Mouse (Mus musculus) CH12.LX (cell line): ENCODE measurements around the gene Epb41. TPM values are rescaled to one million over a fixed set of nuclear protein-coding genes. Genes with fewer than 3 reads are reported as not detected.

Experiments
- DNase-seq: peaks from one replicate; pipeline ENCODE4 v3.0.0-alpha.2; 2013; ENCODE audit errors: extremely low read depth
- H3K27ac ChIP-seq: 2 replicates; pipeline ENCODE4 v1.5.1; 2012; ENCODE audit warnings: low read depth, mild to moderate bottlenecking, control low read depth, moderate library complexity; ENCODE audit not compliant: insufficient read depth
- H3K27me3 ChIP-seq: replicated peaks from 2 replicates; pipeline ENCODE3; 2012; ENCODE audit warnings: inconsistent platforms
- H3K36me3 ChIP-seq, 2 experiments: replicated peaks in 1 of 2; 2 replicates each; pipeline versions ENCODE3 to v1.6.1; 2012; ENCODE audit warnings: inconsistent platforms in 1 of 2, low read length in 1 of 2, mild to moderate bottlenecking in 1 of 2, mixed read lengths in 1 of 2, moderate library complexity in 1 of 2; ENCODE audit not compliant: control insufficient read depth in 1 of 2, insufficient read depth in 1 of 2
- H3K4me1 ChIP-seq, 2 experiments: 2 replicates each; pipeline ENCODE4 v1.6.1; 2012; ENCODE audit warnings: inconsistent platforms in 1 of 2, moderate library complexity in 1 of 2; ENCODE audit not compliant: insufficient read depth in 2 of 2, control insufficient read depth in 1 of 2
- H3K4me2 ChIP-seq: 2 replicates; pipeline ENCODE4 v1.6.1; 2012; ENCODE audit warnings: low read depth, mild to moderate bottlenecking, control low read depth; ENCODE audit not compliant: poor library complexity, insufficient read depth, severe bottlenecking
- H3K4me3 ChIP-seq, 3 experiments: fragments of 150-350 bp in 1 of 3; sonication (generic) in 1 of 3; replicated peaks in 1 of 3; 2 replicates each; pipeline versions ENCODE3 to v1.5.1; 2011 to 2012; ENCODE audit warnings: low read depth in 2 of 3, low read length in 2 of 3, mild to moderate bottlenecking in 2 of 3, moderate library complexity in 2 of 3, control low read depth in 1 of 3, improper control_type of control experiment in 1 of 3, inconsistent platforms in 1 of 3, mixed read lengths in 1 of 3; ENCODE audit not compliant: poor library complexity in 1 of 3
- H3K79me2 ChIP-seq: replicated peaks from 2 replicates; pipeline ENCODE4 v1.6.1; 2012; ENCODE audit warnings: mild to moderate bottlenecking, moderate library complexity; ENCODE audit not compliant: control insufficient read depth, poor library complexity, insufficient read depth, severe bottlenecking; ENCODE audit errors: extremely low read depth
- H3K9ac ChIP-seq: 2 replicates; pipeline ENCODE4 v1.6.1; 2012; ENCODE audit warnings: low read depth, mild to moderate bottlenecking, control low read depth, moderate library complexity; ENCODE audit not compliant: insufficient read depth
- H3K9me3 ChIP-seq: replicated peaks from 2 replicates; pipeline ENCODE3; 2012; ENCODE audit warnings: low read length, inconsistent platforms, mixed read lengths
- CHD1 ChIP-seq: IDR thresholded peaks from 2 replicates; pipeline ENCODE4 v1.6.1; 2012; ENCODE audit warnings: low read depth, low read length, improper control_type of control experiment, inconsistent platforms
- CHD2 ChIP-seq: IDR thresholded peaks from 2 replicates; pipeline ENCODE4 v1.6.1; 2011; ENCODE audit warnings: low read length, improper control_type of control experiment
- ELF1 ChIP-seq: IDR thresholded peaks from 2 replicates; pipeline ENCODE4 v1.6.1; 2014; ENCODE audit warnings: low read depth, mild to moderate bottlenecking, inconsistent platforms, low read length, improper control_type of control experiment
- EP300 ChIP-seq: IDR thresholded peaks from 2 replicates; pipeline ENCODE4 v1.6.1; 2011; ENCODE audit warnings: low read length, improper control_type of control experiment
- GABPA ChIP-seq: IDR thresholded peaks from 2 replicates; pipeline ENCODE4 v1.6.1; 2012; ENCODE audit warnings: low read depth, low read length, improper control_type of control experiment, inconsistent platforms; ENCODE audit not compliant: insufficient replicate concordance
- MAX ChIP-seq: IDR thresholded peaks from 2 replicates; pipeline ENCODE4 v1.6.1; 2011; ENCODE audit warnings: low read length, improper control_type of control experiment
- MAZ ChIP-seq: IDR thresholded peaks from 2 replicates; pipeline ENCODE4 v1.6.1; 2012; ENCODE audit warnings: low read depth, mild to moderate bottlenecking, inconsistent platforms, low read length, improper control_type of control experiment, moderate library complexity
- MYC ChIP-seq: IDR thresholded peaks from 2 replicates; pipeline ENCODE4 v1.6.1; 2011; ENCODE audit warnings: low read depth, mild to moderate bottlenecking, improper control_type of control experiment, low read length
- PAX5 ChIP-seq: IDR thresholded peaks from 2 replicates; pipeline ENCODE4 v1.6.1; 2012; ENCODE audit warnings: low read length, inconsistent platforms, mixed read lengths
- POLR2AphosphoS2 ChIP-seq: IDR thresholded peaks from 2 replicates; pipeline ENCODE4 v1.6.1; 2011; ENCODE audit warnings: low read depth, low read length, improper control_type of control experiment
- RCOR1 ChIP-seq: conservative IDR thresholded peaks from 2 replicates; pipeline ENCODE4 v1.6.1; 2012; ENCODE audit warnings: low read depth, mild to moderate bottlenecking, inconsistent platforms, low read length, improper control_type of control experiment
- SIN3A ChIP-seq: IDR thresholded peaks from 2 replicates; pipeline ENCODE4 v1.6.1; 2012; ENCODE audit warnings: low read length, improper control_type of control experiment, inconsistent platforms
- SMC3 ChIP-seq: IDR thresholded peaks from 2 replicates; pipeline ENCODE4 v1.6.1; 2011; ENCODE audit warnings: low read depth, low read length, improper control_type of control experiment
- TCF12 ChIP-seq: IDR thresholded peaks from 2 replicates; pipeline ENCODE4 v1.6.1; 2014; ENCODE audit warnings: low read depth, mild to moderate bottlenecking, inconsistent platforms, low read length, improper control_type of control experiment
- UBTF ChIP-seq: IDR thresholded peaks from 2 replicates; pipeline ENCODE4 v1.6.1; 2012; ENCODE audit warnings: low read depth, mild to moderate bottlenecking, inconsistent platforms, low read length, improper control_type of control experiment, moderate library complexity
- USF1 ChIP-seq: IDR thresholded peaks from 2 replicates; pipeline ENCODE4 v1.6.1; 2014; ENCODE audit warnings: low read depth, mild to moderate bottlenecking, inconsistent platforms, low read length, improper control_type of control experiment
- USF2 ChIP-seq: conservative IDR thresholded peaks from 2 replicates; pipeline ENCODE4 v1.6.1; 2011; ENCODE audit warnings: low read depth, low read length, improper control_type of control experiment
- ZC3H11A ChIP-seq: IDR thresholded peaks from 2 replicates; pipeline ENCODE4 v1.6.1; 2012; ENCODE audit warnings: low read depth, mild to moderate bottlenecking, inconsistent platforms, low read length, improper control_type of control experiment
- ZKSCAN1 ChIP-seq: IDR thresholded peaks from 2 replicates; pipeline ENCODE4 v1.6.1; 2012; ENCODE audit warnings: low read depth, inconsistent platforms, low read length, improper control_type of control experiment, borderline replicate concordance
- ZNF384 ChIP-seq: IDR thresholded peaks from 2 replicates; pipeline ENCODE4 v1.6.1; 2012; ENCODE audit warnings: low read depth, low read length, improper control_type of control experiment, inconsistent platforms
- dilution Hi-C: fragments of 300-500 bp; cut with MboI; formaldehyde crosslinking; loops from 2 replicates; pipeline ENCODE4 v1.14.3; 2020; ENCODE audit warnings: low sequenced_read_pairs; ENCODE audit not compliant: extremely low pct_unique_long_range_greater_than_20kb, extremely low pct_ligation_motif_present
- in situ Hi-C: fragments of 300-500 bp; cut with MboI; formaldehyde crosslinking; loops from 3 replicates; pipeline ENCODE4 v1.14.3; 2019; ENCODE audit warnings: low sequenced_read_pairs, low pct_ligation_motif_present, low pct_unique_long_range_greater_than_20kb, mixed read lengths
- polyA plus RNA-seq: library from polyadenylated mRNA; unstranded; fragments of >175 nt; gene quantifications from 2 replicates; pipeline ENCODE4 v1.2.1, GENCODE M21; 2012; ENCODE audit warnings: low read depth; ENCODE audit not compliant: insufficient read length
- total RNA-seq, 2 experiments: library from RNA; depleted of rRNA; stranded (reverse); fragments of 300-350 nt in 1 of 2; fragments of >200 nt in 1 of 2; gene quantifications; 2 replicates each; pipeline ENCODE4 v1.2.3; 2012 to 2014

The Epb41 gene
- total and polyA plus RNA-seq, 3 experiments, result 7.1 to 21.6 (median 10.0) TPM

DNA sequence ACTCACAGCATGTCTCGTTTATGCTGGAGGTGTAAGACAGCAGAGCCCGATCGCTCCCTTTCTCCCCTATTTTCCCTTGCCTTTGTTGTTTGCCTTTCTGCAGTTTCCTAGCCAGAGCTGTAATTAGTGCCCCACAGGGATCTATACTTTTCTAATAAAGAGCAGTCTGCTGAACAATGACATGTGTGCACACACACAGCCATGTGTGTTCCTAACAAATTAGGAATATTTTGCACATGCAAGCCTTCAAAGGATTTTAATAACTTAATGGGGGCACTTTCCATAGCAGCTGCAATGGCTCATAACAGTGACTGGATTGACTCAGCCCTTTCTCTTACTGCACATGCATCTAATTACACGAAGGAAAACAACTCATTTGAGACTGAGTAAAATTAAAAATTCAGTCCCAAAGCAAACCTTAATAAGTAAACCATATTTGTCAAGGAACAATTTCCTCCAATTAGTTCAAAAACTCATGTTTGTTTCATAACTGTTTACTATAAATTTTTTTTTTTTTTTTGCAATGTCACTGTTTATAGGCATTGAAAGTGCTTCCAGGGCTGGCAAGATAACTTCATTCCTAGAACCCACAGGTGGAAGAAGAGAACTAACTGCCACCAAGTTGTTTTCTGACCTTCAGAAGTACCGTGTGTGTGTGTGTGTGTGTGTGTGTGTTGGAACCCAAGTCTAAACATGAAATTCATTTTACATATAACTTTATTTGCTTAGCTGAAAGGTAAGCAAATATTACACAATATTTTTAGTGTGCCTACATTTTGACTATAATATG is 49.2 kb downstream of the Epb41 start:
- Histone ChIP-seq H3K27me3 (no peaks in the 10 kb centered on the region), H3K27ac (no peak overlapping the region), H3K9me3 (peaks cover 3% of the 10 kb centered on the region), H3K9ac (no peak overlapping the region), H3K4me1 (peaks cover 0 to 7% of the 10 kb centered on the region in 2 experiments; a peak in 2 of 4 replicates), H3K79me2 (no peaks in the 10 kb centered on the region), H3K4me3 (no peak overlapping the region), H3K36me3 (peaks cover 0 to 2% of the 10 kb centered on the region in 2 experiments), H3K4me2 (no peak overlapping the region)
- in situ Hi-C loops, result no loop called here
- no peak for DNase-seq
- no peak for TF ChIP-seq ZNF384
- TF ChIP-seq ELF1, result no peak
- no peak for TF ChIP-seq CHD1
- no peak for TF ChIP-seq CHD2
- no peak for TF ChIP-seq USF1
- TF ChIP-seq TCF12, result no peak
- no peak for TF ChIP-seq MYC
- TF ChIP-seq POLR2AphosphoS2, result no peak
- TF ChIP-seq RCOR1, result no peak
- dilution Hi-C loops, result no loop called here

DNA sequence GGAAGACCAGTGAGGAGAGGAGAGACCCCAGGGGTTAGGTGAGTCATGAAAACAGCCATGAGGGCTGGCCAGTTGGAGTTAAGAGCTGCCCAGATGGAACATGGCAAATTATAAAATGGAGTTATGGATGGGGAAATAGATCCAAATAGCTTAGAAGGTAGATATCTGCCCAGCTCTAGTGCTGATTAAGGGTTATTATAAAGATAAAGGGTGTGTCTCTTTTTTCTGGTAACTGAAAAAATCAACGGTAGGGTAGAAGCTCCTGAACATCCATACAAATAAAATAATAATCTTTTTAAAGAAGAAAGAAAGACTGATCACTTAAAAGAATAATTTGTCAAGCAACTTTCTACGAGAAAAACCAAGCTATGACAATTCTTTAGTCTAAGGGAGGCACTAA is 49.9 kb downstream of the Epb41 start:
- dilution Hi-C loops, result no loop called here
- H3K4me1 ChIP-seq, result peaks cover 0 to 4% of the 10 kb centered on the region in 2 experiments; a peak in 2 of 4 replicates

More for the DNA sequence above, 49.9 kb downstream of the Epb41 start:
- Histone ChIP-seq H3K27ac (no peak overlapping the region), H3K4me2 (no peak overlapping the region), H3K36me3 (peaks cover 0 to 2% of the 10 kb centered on the region in 2 experiments), H3K9me3 (peaks cover 3% of the 10 kb centered on the region), H3K79me2 (no peaks in the 10 kb centered on the region), H3K4me3 (no peak overlapping the region), H3K27me3 (no peaks in the 10 kb centered on the region), H3K9ac (no peak overlapping the region)
- DNase-seq, result no peak
- in situ Hi-C loops, result no loop called here
- TF ChIP-seq TCF12, result no peak
- no peak for TF ChIP-seq PAX5
- TF ChIP-seq EP300, result no peak
- no peak for TF ChIP-seq SMC3
- TF ChIP-seq GABPA, result no peak
- no peak for TF ChIP-seq MAX
- TF ChIP-seq ZKSCAN1, result no peak
- TF ChIP-seq CHD1, result no peak
- no peak for TF ChIP-seq ZC3H11A
- TF ChIP-seq SIN3A, result no peak
- TF ChIP-seq MAZ, result no peak
- no peak for TF ChIP-seq USF2
- TF ChIP-seq UBTF, result no peak
